Mouse (Mus musculus) lung, adult 2 months (tissue): ENCODE results near the gene Zfp771. TPM values are rescaled to one million over a fixed set of nuclear protein-coding genes. Genes with fewer than 3 reads are reported as not detected.
A peak's percentile ranks its signal among the peaks of the same experiment; 100 is the strongest.

Experiments
- DNase-seq: peaks from one replicate; pipeline ENCODE4 v3.0.0; 2022
- H3K4me1 ChIP-seq: fragments of 200-500 bp; 2 replicates; pipeline ENCODE4 v1.6.1; 2011; ENCODE audit warnings: low read length; ENCODE audit not compliant: control insufficient read depth, insufficient read depth
- H3K4me3 ChIP-seq: fragments of 200-500 bp; replicated peaks from 2 replicates; pipeline ENCODE3; 2011; ENCODE audit warnings: low read depth, mild to moderate bottlenecking, control low read depth, low read length; ENCODE audit errors: extremely low read depth
- CTCF ChIP-seq: fragments of 200-500 bp; IDR thresholded peaks from 2 replicates; pipeline ENCODE4 v1.5.1; 2011; ENCODE audit warnings: mild to moderate bottlenecking, low read length, control low read depth; ENCODE audit not compliant: insufficient read depth
- POLR2A ChIP-seq: fragments of 200-500 bp; IDR thresholded peaks from 2 replicates; pipeline ENCODE4 v1.6.1; 2011; ENCODE audit warnings: low read depth, mild to moderate bottlenecking, control low read depth, low read length, borderline replicate concordance; ENCODE audit errors: extremely low read depth
- WGBS: fragments of 180-500 bp; shearing (Covaris S2); methylation state at CpG from one replicate; pipeline ENCODE4 v1.1.7; 2018; 5-methylcytosine and 5-hydroxymethylcytosine counted together
- polyA plus RNA-seq: library from polyadenylated mRNA; depleted of rRNA; stranded (reverse); fragments of >200 nt; gene quantifications from 2 replicates; pipeline ENCODE4 v1.2.3, GENCODE M21; 2012

Gene Zfp771
- polyA plus RNA-seq, 1 experiment, result 57.4 TPM

- no peak for DNase-seq
- no peak for TF ChIP-seq CTCF
- TF ChIP-seq POLR2A, result no peak
- Histone ChIP-seq H3K4me1 (peaks cover 4% of the 10 kb centered on the region), H3K4me3 (no peak overlapping the region)
- 77% methylated on average over 5 of the region's 5 CpGs for WGBS
Observed at GRCm38 (mm10) chr7:127209851-127210250, 34.2 kb upstream of the Zfp771 start.

DNA sequence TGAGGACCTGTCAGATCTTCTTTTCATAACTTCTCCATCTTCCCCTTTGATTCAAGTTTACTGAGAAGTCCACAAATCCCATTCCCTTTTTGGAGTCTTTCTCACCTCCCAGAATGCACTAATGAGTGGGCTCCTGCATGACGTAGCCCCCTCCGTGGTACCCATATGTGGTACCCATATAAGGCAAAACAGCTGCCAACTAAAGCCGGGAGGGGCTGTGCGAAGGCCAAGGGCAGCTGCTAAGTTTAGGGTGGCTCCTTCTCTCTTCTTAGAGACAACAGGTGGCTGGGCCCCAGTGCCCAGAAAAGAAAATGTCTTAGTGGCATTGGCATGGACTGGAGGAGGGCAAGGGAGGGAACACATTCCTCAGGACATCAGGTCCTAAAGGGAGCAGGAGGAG, 33.8 kb upstream of the Zfp771 start:
- peaks cover 4% of the 10 kb centered on the region for H3K4me1 ChIP-seq
- H3K4me3 ChIP-seq, result no peak overlapping the region
- DNase-seq, result no peak
- TF ChIP-seq POLR2A (no peak), CTCF (no peak)
- 84% methylated on average over 4 of the region's 4 CpGs for WGBS

- no peak for DNase-seq
- peaks cover 7% of the 10 kb centered on the region for H3K4me1 ChIP-seq
Observed at GRCm38 (mm10) chr7:127211014-127211745, 32.9 kb upstream of the Zfp771 start.

DNA sequence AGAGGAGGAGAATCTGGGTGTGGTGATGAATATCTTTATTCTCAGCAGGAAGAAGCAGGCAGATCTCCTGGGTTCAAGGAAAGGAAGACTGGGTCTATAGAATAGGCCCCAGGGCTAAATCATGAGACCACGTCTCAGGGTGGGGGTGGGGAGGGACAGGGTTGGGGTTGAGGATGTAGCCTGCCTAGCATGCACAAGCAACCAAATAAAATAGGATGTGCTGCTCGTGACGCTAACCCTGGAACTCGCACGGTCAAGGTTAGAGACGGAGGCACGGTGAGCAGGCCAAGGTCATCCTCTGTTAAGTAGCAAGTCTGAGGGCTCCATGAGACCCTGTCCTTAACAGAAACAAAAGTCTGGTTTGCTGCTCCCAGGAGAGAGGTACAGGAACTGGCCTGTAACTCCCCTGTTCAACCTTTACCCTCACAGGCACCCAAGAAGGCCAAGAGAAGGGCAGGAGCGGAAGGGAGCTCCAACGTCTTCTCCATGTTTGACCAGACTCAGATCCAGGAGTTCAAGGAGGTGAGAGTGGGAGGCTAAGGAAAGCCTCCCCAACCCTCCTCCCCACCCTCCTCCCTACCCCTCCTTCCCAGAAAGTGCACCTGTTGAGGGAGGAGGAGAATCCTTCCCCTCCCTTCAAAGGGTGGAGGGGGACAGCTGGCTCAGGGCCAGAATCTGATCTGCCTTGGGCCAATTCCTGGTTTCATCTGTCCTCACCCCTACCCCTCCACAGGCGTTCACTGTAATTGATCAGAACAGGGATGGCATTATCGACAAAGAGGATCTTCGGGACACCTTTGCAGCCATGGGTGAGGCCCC, 31.4 kb upstream of the Zfp771 start:
- WGBS, result 91% methylated on average over 12 of the region's 12 CpGs
- peaks cover 3% of the 10 kb centered on the region; the same call in 1 of the 2 replicates for H3K4me1 ChIP-seq
- no peak overlapping the region for H3K4me3 ChIP-seq
- no peak for DNase-seq
- TF ChIP-seq POLR2A (no peak), CTCF (no peak)

More at GRCm38 (mm10) chr7:127211014-127211745, 32.9 kb upstream of the Zfp771 start:
- no peak for TF ChIP-seq POLR2A
- no peak for TF ChIP-seq CTCF
- WGBS, result 72% methylated on average over 5 of the region's 5 CpGs
- H3K4me3 ChIP-seq, result no peak overlapping the region

- DNase-seq, result no peak
- H3K4me3 ChIP-seq, result no peak overlapping the region
- TF ChIP-seq POLR2A, result no peak
- TF ChIP-seq CTCF, result peak; percentile 46
- 43% methylated on average over 7 of the region's 7 CpGs for WGBS
- H3K4me1 ChIP-seq, result peaks cover 3% of the 10 kb centered on the region; the same call in 1 of the 2 replicates
Observed at GRCm38 (mm10) chr7:127213485-127213884, 30.6 kb upstream of the Zfp771 start.

- Histone ChIP-seq H3K4me3 (no peak overlapping the region), H3K4me1 (peaks cover 3% of the 10 kb centered on the region; the same call in 1 of the 2 replicates)
- TF ChIP-seq POLR2A (no peak), CTCF (no peak)
- DNase-seq, result no peak
- WGBS, result 62% methylated on average over 12 of the region's 12 CpGs
Observed at GRCm38 (mm10) chr7:127213930-127214329, 30.1 kb upstream of the Zfp771 start.

GRCm38 (mm10) chr7:127214521-127214920, 29.6 kb upstream of the Zfp771 start:
- DNase-seq, result no peak
- TF ChIP-seq POLR2A (no peak), CTCF (no peak)
- H3K4me1 ChIP-seq, result peaks cover 3% of the 10 kb centered on the region; the same call in 1 of the 2 replicates
- WGBS, result 61% methylated on average over 21 of the region's 21 CpGs
- peak overlapping the region; percentile 8 for H3K4me3 ChIP-seq

DNA sequence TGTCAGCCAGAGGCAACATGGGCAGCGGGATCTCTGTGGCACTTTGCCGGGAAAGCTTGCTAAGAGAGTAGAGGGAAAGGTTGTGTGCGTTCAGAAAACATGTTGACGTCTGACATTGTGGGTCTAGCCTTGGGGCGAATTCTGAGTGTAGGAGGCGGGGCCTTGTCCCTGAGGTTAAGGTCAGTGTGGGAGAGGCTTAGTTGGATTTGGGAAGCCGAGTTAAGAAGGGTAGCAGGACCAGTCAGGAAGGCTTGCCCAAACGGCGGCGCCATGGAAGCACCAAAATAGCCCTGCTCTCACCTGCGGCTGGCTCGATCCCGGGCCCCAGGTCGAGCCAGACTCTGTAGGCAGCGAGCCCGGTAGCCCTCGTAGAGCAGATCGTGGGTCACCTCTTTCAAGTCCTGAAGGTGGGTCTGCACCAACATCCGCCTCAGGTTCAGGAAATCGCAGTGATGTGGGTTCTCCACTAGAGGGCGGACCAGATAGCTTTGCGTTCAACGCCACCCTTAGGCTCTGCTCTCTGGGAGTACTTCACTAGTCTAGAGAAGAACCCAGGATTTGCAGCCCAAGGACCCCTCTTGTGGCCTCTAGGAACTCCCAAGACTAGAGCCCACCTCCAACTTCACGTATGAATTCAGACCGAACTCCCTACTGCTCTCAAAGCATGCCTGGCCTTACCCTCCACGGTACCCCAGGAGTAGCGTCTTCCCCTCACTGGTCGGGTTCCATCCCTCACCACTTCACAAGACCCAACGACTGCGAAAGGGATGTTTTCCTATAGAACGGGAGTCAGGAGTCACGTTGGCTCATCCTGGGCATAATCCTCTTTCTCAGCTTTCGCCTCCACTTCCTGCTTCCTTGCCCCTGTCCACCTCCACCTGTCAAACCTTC, 28.8 kb upstream of the Zfp771 start:
- peaks cover 3% of the 10 kb centered on the region; the same call in 1 of the 2 replicates for H3K4me1 ChIP-seq
- WGBS, result 28% methylated on average over 33 of the region's 33 CpGs
- peak; percentile 98 for TF ChIP-seq CTCF
- 0 out of 2 replicates have a peak, but pooled peaks have one; percentile 34 for TF ChIP-seq POLR2A
- peak; percentile 53 for DNase-seq
- H3K4me3 ChIP-seq, result peak overlapping the region; percentile 9

DNA sequence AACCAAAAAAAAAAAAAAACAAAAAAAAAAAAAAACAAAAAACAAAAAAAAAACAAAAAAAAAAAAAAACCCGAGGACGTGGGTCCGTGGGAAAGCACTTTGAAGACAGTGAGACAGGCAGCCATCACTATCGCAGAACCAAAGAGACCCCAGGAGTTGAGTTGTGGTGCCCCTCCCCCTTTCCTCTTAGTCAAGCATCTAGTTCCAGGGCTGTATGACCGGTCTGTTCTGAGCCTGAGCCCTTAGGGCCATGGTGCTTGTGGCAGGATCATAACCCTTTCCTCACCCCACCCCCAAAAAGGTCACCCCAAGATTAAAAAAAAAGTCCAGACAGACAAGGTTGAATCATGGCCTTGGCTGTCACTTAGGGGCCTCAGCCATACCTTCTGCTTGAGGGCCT, 27.8 kb upstream of the Zfp771 start:
- TF ChIP-seq CTCF (no peak), POLR2A (no peak)
- Histone ChIP-seq H3K4me3 (no peak overlapping the region), H3K4me1 (peaks cover 3% of the 10 kb centered on the region; the same call in 1 of the 2 replicates)
- WGBS, result 82% methylated on average over 5 of the region's 5 CpGs
- DNase-seq, result no peak
